In the genomic region with DNA sequence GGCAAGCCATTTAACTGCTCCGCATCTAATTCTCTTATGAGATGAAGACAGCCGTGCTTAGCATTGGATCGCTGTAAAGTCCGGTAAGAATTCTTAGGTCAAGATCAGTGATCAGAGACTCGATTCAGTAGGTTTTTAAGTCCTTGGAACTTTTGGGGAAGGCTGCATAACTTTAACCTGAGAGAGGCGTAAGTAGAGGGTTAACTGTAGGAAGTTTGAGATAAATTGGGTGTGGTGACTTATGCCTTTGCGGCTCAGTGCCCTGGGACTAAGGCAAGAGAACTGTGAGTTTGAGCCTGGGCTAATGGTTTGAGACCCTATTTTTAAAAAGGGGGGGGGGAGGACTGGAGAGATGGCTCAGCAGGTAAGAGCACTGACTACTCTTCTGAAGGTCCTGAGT, we compare ENCODE assay signal across 10 mouse cellular contexts. TPM values are rescaled to one million over a fixed set of nuclear protein-coding genes. Genes with fewer than 3 reads are reported as not detected.
DNase-seq lines count a peak whose midpoint lies in the region; ATAC-seq and TF ChIP-seq lines count a peak whose summit lies in the region.
"Had no signal": no experiment of that assay in that cellular context is flagged by ENCODE, and none has a peak within 500 bp of the region (broad histone marks: within the 10 kb centered on the region; RNA-seq: fewer than 3 reads in every experiment).

No protein-coding gene starts in this region.

- no peaks in the 10 kb centered on the region for H3K36me3 ChIP-seq in heart, postnatal 0 days (replicated peaks; ENCODE audit: control insufficient read depth, insufficient read depth, low read length)
- H3K36me3 ChIP-seq in CH12.LX (replicated peaks in 1 of 2; ENCODE audit: control insufficient read depth in 1 of 2, insufficient read depth in 1 of 2, low read length in 1 of 2) = peaks cover 9 to 39% of the 10 kb centered on the region in 2 experiments
- H3K36me3 ChIP-seq in embryonic facial prominence, embryonic 15.5 days = 0 out of 2 replicates have a peak, but pooled peaks cover 3% of the 10 kb centered on the region
- H3K36me3 ChIP-seq in liver, embryonic 11.5 days (ENCODE audit: control insufficient read depth, insufficient read depth, low read length) = no peaks in the 10 kb centered on the region
- H3K36me3 ChIP-seq in thymus, adult 2 months (ENCODE audit: control insufficient read depth, insufficient read depth, low read length) = no peaks in the 10 kb centered on the region

- no peaks in the 10 kb centered on the region for H3K27me3 ChIP-seq in heart, postnatal 0 days (ENCODE audit: control insufficient read depth, insufficient read depth, low read length)
- H3K27me3 ChIP-seq in CH12.LX (replicated peaks) = no peaks in the 10 kb centered on the region
- no peaks in the 10 kb centered on the region for H3K27me3 ChIP-seq in embryonic facial prominence, embryonic 15.5 days
- H3K27me3 ChIP-seq in liver, embryonic 11.5 days (replicated peaks; ENCODE audit: control insufficient read depth, insufficient read depth, low read length) = no peaks in the 10 kb centered on the region
- H3K27me3 ChIP-seq in thymus, adult 2 months (ENCODE audit: control insufficient read depth, insufficient read depth, low read length) = no peaks in the 10 kb centered on the region

- H3K9ac ChIP-seq in heart, postnatal 0 days (replicated peaks; ENCODE audit: low read depth, low read length) = no peak overlapping the region
- H3K9ac ChIP-seq in CH12.LX (ENCODE audit: insufficient read depth, low read depth) = peak overlapping the region; percentile 52; the same call in 1 of the 2 replicates
- H3K9ac ChIP-seq in embryonic facial prominence, embryonic 15.5 days = no peak overlapping the region
- peak overlapping the region; percentile 51; the same call in 1 of the 2 replicates for H3K9ac ChIP-seq in liver, embryonic 11.5 days (ENCODE audit: low read depth, low read length)

- peaks cover 12% of the 10 kb centered on the region for H3K4me1 ChIP-seq in heart, postnatal 0 days (ENCODE audit: control insufficient read depth, insufficient read depth)
- peaks cover 7 to 46% of the 10 kb centered on the region in 2 experiments for H3K4me1 ChIP-seq in CH12.LX (ENCODE audit: control insufficient read depth in 1 of 2, insufficient read depth in 2 of 2)
- H3K4me1 ChIP-seq in embryonic facial prominence, embryonic 15.5 days = peaks cover 9% of the 10 kb centered on the region; the same call in 1 of the 2 replicates
- H3K4me1 ChIP-seq in liver, embryonic 11.5 days (replicated peaks; ENCODE audit: control insufficient read depth, insufficient read depth, low read length) = peaks cover 11% of the 10 kb centered on the region
- peaks cover 22% of the 10 kb centered on the region for H3K4me1 ChIP-seq in thymus, adult 2 months (replicated peaks; ENCODE audit: control insufficient read depth, insufficient read depth, low read length)

- 85% methylated on average over 7 of the region's 7 CpGs for WGBS in heart, postnatal 0 days
- WGBS in embryonic facial prominence, embryonic 15.5 days = 70% methylated on average over 7 of the region's 7 CpGs
- WGBS in liver, embryonic 11.5 days = 67% methylated on average over 7 of the region's 7 CpGs
- WGBS in thymus, adult 2 months = 90% methylated on average over 7 of the region's 7 CpGs

- H3K27ac ChIP-seq in heart, postnatal 0 days (ENCODE audit: low read depth) = no peak overlapping the region
- H3K27ac ChIP-seq in CH12.LX (ENCODE audit: insufficient read depth, low read depth) = no peak overlapping the region
- H3K27ac ChIP-seq in embryonic facial prominence, embryonic 15.5 days (replicated peaks) = no peak overlapping the region
- no peak overlapping the region for H3K27ac ChIP-seq in liver, embryonic 11.5 days (ENCODE audit: low read depth, low read length)
- no peak overlapping the region for H3K27ac ChIP-seq in thymus, adult 2 months (ENCODE audit: control insufficient read depth, insufficient read depth, low read length)

- peaks cover 13% of the 10 kb centered on the region; the same call in 1 of the 2 replicates for H3K79me2 ChIP-seq in CH12.LX (replicated peaks; ENCODE audit: control insufficient read depth, extremely low read depth, insufficient read depth, poor library complexity, severe bottlenecking)

- H3K4me2 ChIP-seq in heart, postnatal 0 days (ENCODE audit: low read depth, low read length) = peak overlapping the region; percentile 88
- peak overlapping the region; percentile 87 for H3K4me2 ChIP-seq in CH12.LX (ENCODE audit: insufficient read depth, low read depth, poor library complexity, severe bottlenecking)
- peak overlapping the region; percentile 70; the same call in 1 of the 2 replicates for H3K4me2 ChIP-seq in embryonic facial prominence, embryonic 15.5 days (replicated peaks)
- H3K4me2 ChIP-seq in liver, embryonic 11.5 days = peak overlapping the region; percentile 69

- no peak for TF ChIP-seq CTCF in heart, postnatal 0 days (IDR thresholded peaks at IDR 0.05; ENCODE audit: low read depth)
- TF ChIP-seq CTCF in CH12.LX (conservative IDR thresholded peaks at IDR 0.05 in 1 of 2, IDR thresholded peaks at IDR 0.05 in 1 of 2; ENCODE audit: low read depth in 2 of 2, low read length in 2 of 2) = no peak
- no peak for TF ChIP-seq CTCF in thymus, adult 2 months (IDR thresholded peaks at IDR 0.05; ENCODE audit: borderline replicate concordance, control insufficient read depth, extremely low read depth, insufficient read depth, low read length, poor library complexity)

- in situ Hi-C loops in CH12.LX (cut with MboI; ENCODE audit: low pct_ligation_motif_present, low pct_unique_long_range_greater_than_20kb, low sequenced_read_pairs) = no loop called here

- dilution Hi-C loops in CH12.LX (cut with MboI; ENCODE audit: extremely low pct_ligation_motif_present, extremely low pct_unique_long_range_greater_than_20kb, low sequenced_read_pairs) = no loop called here

- no peaks in the 10 kb centered on the region for H3K9me3 ChIP-seq in heart, postnatal 0 days (replicated peaks; ENCODE audit: control insufficient read depth, low read length)
- no peaks in the 10 kb centered on the region for H3K9me3 ChIP-seq in CH12.LX (replicated peaks; ENCODE audit: low read length)
- H3K9me3 ChIP-seq in embryonic facial prominence, embryonic 15.5 days (replicated peaks) = no peaks in the 10 kb centered on the region
- H3K9me3 ChIP-seq in liver, embryonic 11.5 days (ENCODE audit: control insufficient read depth, low read length) = no peaks in the 10 kb centered on the region

- no peak for ATAC-seq in heart, postnatal 0 days (ENCODE audit: insufficient read depth, low read depth)
- ATAC-seq in embryonic facial prominence, embryonic 15.5 days (ENCODE audit: insufficient number of reproducible peaks, low FRiP score, low TSS enrichment, low read depth) = no peak
- ATAC-seq in liver, embryonic 11.5 days (replicated peaks; ENCODE audit: low FRiP score) = no peak

- TF ChIP-seq EP300 in heart, postnatal 0 days (IDR thresholded peaks at IDR 0.05; ENCODE audit: low read depth) = no peak
- TF ChIP-seq EP300 in CH12.LX (IDR thresholded peaks at IDR 0.05; ENCODE audit: low read length) = no peak

- peak overlapping the region; percentile 59 for H3K4me3 ChIP-seq in heart, postnatal 0 days (ENCODE audit: low read depth, low read length)
- H3K4me3 ChIP-seq in CH12.LX (replicated peaks in 1 of 3; ENCODE audit: low read depth in 2 of 3, low read length in 2 of 3, poor library complexity in 1 of 3) = peak overlapping the region in 2 of 3 experiments; percentile 66 to 92
- H3K4me3 ChIP-seq in embryonic facial prominence, embryonic 15.5 days (replicated peaks) = 0 out of 2 replicates have a peak overlapping the region, but pooled peaks have one; percentile 81
- H3K4me3 ChIP-seq in liver, embryonic 11.5 days (ENCODE audit: low read depth, low read length) = peak overlapping the region; percentile 83
- H3K4me3 ChIP-seq in thymus, adult 2 months (ENCODE audit: control insufficient read depth, insufficient read depth, low read length) = no peak overlapping the region

- TF ChIP-seq RAD21 in CH12.LX (IDR thresholded peaks at IDR 0.05; ENCODE audit: low read depth, low read length) = no peak

- DNase-seq in heart, postnatal 0 days (ENCODE audit: low spot score) = no peak
- DNase-seq in heart, adult 9 months (ENCODE audit: low spot score in 2 of 2) = no peak
- no peak for DNase-seq in CH12.LX (ENCODE audit: extremely low read depth)
- no peak for DNase-seq in liver, embryonic 11.5 days (ENCODE audit: low spot score)
- DNase-seq in cerebellum, adult 8-10 months = no peak
- no peak for DNase-seq in thymus, adult 2 months
- DNase-seq in retina, embryonic 14.5 days (ENCODE audit: low spot score) = no peak
- DNase-seq: adrenal gland, postnatal 25 days; heart, adult 11 months had no signal

- TF ChIP-seq POLR2A in CH12.LX (IDR thresholded peaks at IDR 0.05; ENCODE audit: low read depth, low read length) = no peak
- TF ChIP-seq POLR2A in thymus, adult 2 months (IDR thresholded peaks at IDR 0.05; ENCODE audit: control insufficient read depth, extremely low read depth, insufficient read depth, low read length, poor library complexity) = no peak

RNA-seq across cellular contexts. Expression of a gene that starts 1.4 kb away (rescaled TPM):
- 49.3 and 50.5 TPM in 2 replicates for total RNA-seq in heart, postnatal 0 days (2014; rRNA removed; ENCODE audit: low replicate concordance)
- 61.1 and 62.7 TPM in 2 replicates for polyA plus RNA-seq in heart, postnatal 0 days (2015; fragmentation: Nextera tagmentation; extraction: Ambion mirVana)
- total RNA-seq in CH12.LX (2012; rRNA removed) = 52.9 and 53.4 TPM in 2 replicates
- 68.0 and 77.0 TPM in 2 replicates for total RNA-seq in CH12.LX (2014; rRNA removed)
- 86.9 and 113 TPM in 2 replicates for polyA plus RNA-seq in CH12.LX (2012; ENCODE audit: insufficient read length, low read depth)
- polyA plus RNA-seq in embryonic facial prominence, embryonic 15.5 days (2015; fragmentation: Nextera tagmentation; extraction: Ambion mirVana) = 56.0 and 56.1 TPM in 2 replicates
- 84.2 and 90.0 TPM in 2 replicates for polyA plus RNA-seq in liver, embryonic 11.5 days (2014; fragmentation: Nextera tagmentation; extraction: Ambion mirVana)
- 173 and 184 TPM in 2 replicates for polyA plus RNA-seq in thymus, adult 2 months (2012; rRNA removed)

RNA-seq across cellular contexts. Expression of a gene that starts 28.4 kb away (rescaled TPM):
- not detected in 2 replicates for total RNA-seq in heart, postnatal 0 days (2014; rRNA removed; ENCODE audit: low replicate concordance)
- polyA plus RNA-seq in heart, postnatal 0 days (2015; fragmentation: Nextera tagmentation; extraction: Ambion mirVana) = 0.08 TPM in 1 of 2 replicates, not detected in the other
- total RNA-seq in CH12.LX (2012; rRNA removed) = 0.08 TPM in 1 of 2 replicates, not detected in the other
- total RNA-seq in CH12.LX (2014; rRNA removed) = 0.08 and 0.18 TPM in 2 replicates
- polyA plus RNA-seq in CH12.LX (2012; ENCODE audit: insufficient read length, low read depth) = 0.10 and 0.19 TPM in 2 replicates
- polyA plus RNA-seq in embryonic facial prominence, embryonic 15.5 days (2015; fragmentation: Nextera tagmentation; extraction: Ambion mirVana) = 0.14 and 0.21 TPM in 2 replicates
- not detected in 2 replicates for polyA plus RNA-seq in liver, embryonic 11.5 days (2014; fragmentation: Nextera tagmentation; extraction: Ambion mirVana)
- polyA plus RNA-seq in thymus, adult 2 months (2012; rRNA removed) = 0.08 and 0.13 TPM in 2 replicates

RNA-seq across cellular contexts. Expression of a gene that starts 47.7 kb away (rescaled TPM):
- total RNA-seq in heart, postnatal 0 days (2014; rRNA removed; ENCODE audit: low replicate concordance) = 94.9 and 106 TPM in 2 replicates
- polyA plus RNA-seq in heart, postnatal 0 days (2015; fragmentation: Nextera tagmentation; extraction: Ambion mirVana) = 85.6 and 97.0 TPM in 2 replicates
- 352 and 439 TPM in 2 replicates for total RNA-seq in CH12.LX (2012; rRNA removed)
- 481 and 498 TPM in 2 replicates for total RNA-seq in CH12.LX (2014; rRNA removed)
- polyA plus RNA-seq in CH12.LX (2012; ENCODE audit: insufficient read length, low read depth) = 301 and 408 TPM in 2 replicates
- polyA plus RNA-seq in embryonic facial prominence, embryonic 15.5 days (2015; fragmentation: Nextera tagmentation; extraction: Ambion mirVana) = 171 and 186 TPM in 2 replicates
- polyA plus RNA-seq in liver, embryonic 11.5 days (2014; fragmentation: Nextera tagmentation; extraction: Ambion mirVana) = 311 and 329 TPM in 2 replicates
- 203 and 210 TPM in 2 replicates for polyA plus RNA-seq in thymus, adult 2 months (2012; rRNA removed)

RNA-seq across cellular contexts. Expression of a gene that starts 47.9 kb away (rescaled TPM):
- total RNA-seq in heart, postnatal 0 days (2014; rRNA removed; ENCODE audit: low replicate concordance) = 407 and 409 TPM in 2 replicates
- 423 and 432 TPM in 2 replicates for polyA plus RNA-seq in heart, postnatal 0 days (2015; fragmentation: Nextera tagmentation; extraction: Ambion mirVana)
- 440 and 578 TPM in 2 replicates for total RNA-seq in CH12.LX (2012; rRNA removed)
- 380 and 405 TPM in 2 replicates for total RNA-seq in CH12.LX (2014; rRNA removed)
- polyA plus RNA-seq in CH12.LX (2012; ENCODE audit: insufficient read length, low read depth) = 623 and 694 TPM in 2 replicates
- 301 and 317 TPM in 2 replicates for polyA plus RNA-seq in embryonic facial prominence, embryonic 15.5 days (2015; fragmentation: Nextera tagmentation; extraction: Ambion mirVana)
- 640 and 660 TPM in 2 replicates for polyA plus RNA-seq in liver, embryonic 11.5 days (2014; fragmentation: Nextera tagmentation; extraction: Ambion mirVana)
- polyA plus RNA-seq in thymus, adult 2 months (2012; rRNA removed) = 150 and 171 TPM in 2 replicates

Comparison
In these comparisons a context has a peak if more than half of its experiments do, and no peak if none do; other contexts are left out.
1. H3K9ac ChIP-seq: peak in CH12.LX (single experiment) and liver, embryonic 11.5 days (single experiment); none in heart, postnatal 0 days (single experiment) and embryonic facial prominence, embryonic 15.5 days (single experiment).
2. Peak in every context shown above with its lines, with median percentiles within 50 percentile points of each other: H3K4me2 ChIP-seq.